Mouse (Mus musculus): ENCODE results near the gene Itga2b.

Gene Itga2b

GRCm38 (mm10) chr11:102455740-102456396 lies 14.1 kb downstream of the Itga2b start:
- peak in 1 of 2 experiments; percentile 26 for DNase-seq

- DNase-seq: no peak
Observed at GRCm38 (mm10) chr11:102453131-102453530, 16.8 kb downstream of the Itga2b start.

GRCm38 (mm10) chr11:102449043-102450008 lies 20.6 kb downstream of the Itga2b start:
- DNase-seq: no peak

- DNase-seq: no peak
Observed at GRCm38 (mm10) chr11:102448327-102448726, 21.6 kb downstream of the Itga2b start.

- DNase-seq: peak; percentile 33 to 74
Observed at GRCm38 (mm10) chr11:102447497-102447896, 22.4 kb downstream of the Itga2b start, which contains the start of gene Fam171a2. TSS of gene Fam171a2 (minus strand) at chr11:102447682.

- no peak for DNase-seq
Observed at GRCm38 (mm10) chr11:102446581-102447461, 23.1 kb downstream of the Itga2b start.

GRCm38 (mm10) chr11:102445891-102446361 lies 24.0 kb downstream of the Itga2b start:
- no peak for DNase-seq

GRCm38 (mm10) chr11:102445264-102445890 lies 24.5 kb downstream of the Itga2b start:
- no peak for DNase-seq

GRCm38 (mm10) chr11:102444781-102445180 lies 25.1 kb downstream of the Itga2b start:
- no peak for DNase-seq

GRCm38 (mm10) chr11:102444321-102444720 lies 25.6 kb downstream of the Itga2b start:
- DNase-seq: no peak

GRCm38 (mm10) chr11:102443740-102444139 lies 26.2 kb downstream of the Itga2b start:
- no peak for DNase-seq

GRCm38 (mm10) chr11:102442089-102442488 lies 27.8 kb downstream of the Itga2b start:
- no peak for DNase-seq

GRCm38 (mm10) chr11:102441434-102441833 lies 28.5 kb downstream of the Itga2b start:
- DNase-seq: no peak

- no peak for DNase-seq
Observed at GRCm38 (mm10) chr11:102440255-102440654, 29.7 kb downstream of the Itga2b start.

- no peak for DNase-seq
Observed at GRCm38 (mm10) chr11:102439093-102440082, 30.5 kb downstream of the Itga2b start.

- DNase-seq: peak; percentile 41 to 74
Observed at GRCm38 (mm10) chr11:102438212-102439092, 31.5 kb downstream of the Itga2b start.

- peak in 1 of 2 experiments; percentile 46 for DNase-seq
Observed at GRCm38 (mm10) chr11:102437120-102438061, 32.5 kb downstream of the Itga2b start.

- DNase-seq: no peak
Observed at GRCm38 (mm10) chr11:102436471-102436790, 33.5 kb downstream of the Itga2b start.
